Comparison of ENCODE assay signal across 18 mouse cellular contexts in genomic region chr12:56827808-56828384, GRCm38 (mm10).
A peak's percentile ranks its signal among the peaks of the same experiment; 100 is the strongest.
DNase-seq lines count a peak whose midpoint lies in the region; ATAC-seq and TF ChIP-seq lines count a peak whose summit lies in the region.
"Had no signal": no experiment of that assay in that cellular context is flagged by ENCODE, and none has a peak within 500 bp of the region (broad histone marks: within the 10 kb centered on the region; RNA-seq: fewer than 3 reads in every experiment).

No protein-coding gene starts in this region.

- no peak for TF ChIP-seq CTCF in lung, embryonic 14.5 days (IDR thresholded peaks at IDR 0.05; ENCODE audit: low read depth)
- no peak for TF ChIP-seq CTCF in lung, postnatal 0 days (IDR thresholded peaks at IDR 0.05)

- no peaks in the 10 kb centered on the region for H3K27me3 ChIP-seq in heart, embryonic 12.5 days (replicated peaks)
- H3K27me3 ChIP-seq in lung, embryonic 14.5 days (ENCODE audit: insufficient read depth, low read length): no peaks in the 10 kb centered on the region
- H3K27me3 ChIP-seq in lung, postnatal 0 days (replicated peaks; ENCODE audit: insufficient read depth, low read length): no peaks in the 10 kb centered on the region
- H3K27me3 ChIP-seq in limb, embryonic 13.5 days: peaks cover 20% of the 10 kb centered on the region
- no peaks in the 10 kb centered on the region for H3K27me3 ChIP-seq in midbrain, embryonic 14.5 days (ENCODE audit: control insufficient read depth, insufficient read depth, low read length)
- H3K27me3 ChIP-seq: embryonic facial prominence, embryonic 12.5 days; liver, embryonic 15.5 days had no signal

- no peak overlapping the region for H3K9ac ChIP-seq in heart, embryonic 12.5 days
- H3K9ac ChIP-seq in lung, embryonic 14.5 days: no peak overlapping the region
- no peak overlapping the region for H3K9ac ChIP-seq in lung, postnatal 0 days (replicated peaks; ENCODE audit: low read depth)
- H3K9ac ChIP-seq in limb, embryonic 13.5 days: no peak overlapping the region
- no peak overlapping the region for H3K9ac ChIP-seq in midbrain, embryonic 14.5 days (replicated peaks; ENCODE audit: low read length)
- H3K9ac ChIP-seq: embryonic facial prominence, embryonic 12.5 days; limb, embryonic 15.5 days; liver, embryonic 15.5 days had no signal

- H3K4me2 ChIP-seq in heart, embryonic 12.5 days: no peak overlapping the region
- no peak overlapping the region for H3K4me2 ChIP-seq in lung, embryonic 14.5 days
- H3K4me2 ChIP-seq in lung, postnatal 0 days (replicated peaks; ENCODE audit: low read depth, low read length): no peak overlapping the region
- no peak overlapping the region; the same call in 1 of the 2 replicates for H3K4me2 ChIP-seq in limb, embryonic 13.5 days (replicated peaks)
- no peak overlapping the region for H3K4me2 ChIP-seq in midbrain, embryonic 14.5 days (ENCODE audit: low read length)
- H3K4me2 ChIP-seq: embryonic facial prominence, embryonic 12.5 days; limb, embryonic 15.5 days; liver, embryonic 15.5 days had no signal

- H3K4me3 ChIP-seq in heart, embryonic 12.5 days: no peak overlapping the region
- no peak overlapping the region for H3K4me3 ChIP-seq in lung, embryonic 14.5 days (ENCODE audit: low read depth, low read length)
- H3K4me3 ChIP-seq in lung, postnatal 0 days (ENCODE audit: low read depth, low read length): no peak overlapping the region
- no peak overlapping the region for H3K4me3 ChIP-seq in limb, embryonic 13.5 days
- no peak overlapping the region for H3K4me3 ChIP-seq in midbrain, embryonic 14.5 days (replicated peaks; ENCODE audit: low read depth, low read length)
- H3K4me3 ChIP-seq: embryonic facial prominence, embryonic 12.5 days; limb, embryonic 15.5 days; liver, embryonic 15.5 days had no signal

- TF ChIP-seq EP300 in lung, postnatal 0 days (IDR thresholded peaks at IDR 0.05): no peak

- 92% methylated on average over 8 of the region's 8 CpGs for WGBS in heart, embryonic 12.5 days
- 57% methylated on average over 8 of the region's 8 CpGs for WGBS in lung, embryonic 14.5 days
- WGBS in lung, postnatal 0 days: 57% methylated on average over 8 of the region's 8 CpGs
- WGBS in limb, embryonic 13.5 days: 23% methylated on average over 8 of the region's 8 CpGs
- WGBS in midbrain, embryonic 14.5 days: 71% methylated on average over 8 of the region's 8 CpGs

- no peaks in the 10 kb centered on the region for H3K9me3 ChIP-seq in heart, embryonic 12.5 days (replicated peaks)
- H3K9me3 ChIP-seq in lung, embryonic 14.5 days (ENCODE audit: low read depth, low read length): no peaks in the 10 kb centered on the region
- H3K9me3 ChIP-seq in lung, postnatal 0 days (ENCODE audit: low read length): no peaks in the 10 kb centered on the region
- no peaks in the 10 kb centered on the region for H3K9me3 ChIP-seq in limb, embryonic 13.5 days
- H3K9me3 ChIP-seq in midbrain, embryonic 14.5 days (ENCODE audit: control insufficient read depth, low read length): no peaks in the 10 kb centered on the region
- H3K9me3 ChIP-seq: embryonic facial prominence, embryonic 12.5 days; G1E; limb, embryonic 15.5 days; liver, embryonic 15.5 days had no signal

- H3K27ac ChIP-seq in heart, embryonic 12.5 days (ENCODE audit: poor library complexity, severe bottlenecking): no peak overlapping the region
- no peak overlapping the region for H3K27ac ChIP-seq in lung, embryonic 14.5 days (ENCODE audit: low read depth)
- no peak overlapping the region for H3K27ac ChIP-seq in lung, postnatal 0 days (ENCODE audit: low read length)
- no peak overlapping the region for H3K27ac ChIP-seq in limb, embryonic 13.5 days
- H3K27ac ChIP-seq in midbrain, embryonic 14.5 days (replicated peaks; ENCODE audit: low read depth, low read length): no peak overlapping the region
- H3K27ac ChIP-seq: embryonic facial prominence, embryonic 12.5 days; limb, embryonic 15.5 days; liver, embryonic 15.5 days had no signal

- no peak for ATAC-seq in heart, embryonic 12.5 days (ENCODE audit: insufficient number of reproducible peaks, low FRiP score)
- peak; percentile 38; the same call in 1 of the 2 replicates for ATAC-seq in lung, embryonic 14.5 days (ENCODE audit: insufficient read depth)
- ATAC-seq in lung, postnatal 0 days: no peak
- ATAC-seq in limb, embryonic 13.5 days (ENCODE audit: low FRiP score, low read depth): peak; percentile 59
- ATAC-seq in midbrain, embryonic 14.5 days (ENCODE audit: low FRiP score, low TSS enrichment): no peak
- ATAC-seq: activated CD4-positive, CD25-positive, alpha-beta regulatory T cell, adult 4 months; forebrain, embryonic 16.5 days had no signal

- peak; percentile 61 for DNase-seq in heart, adult 11 months
- peak; percentile 27 for DNase-seq in lung, embryonic 14.5 days
- no peak for DNase-seq in lung, postnatal 0 days (ENCODE audit: low spot score)
- no peak for DNase-seq in thymus, postnatal 4 days
- no peak for DNase-seq in midbrain, embryonic 14.5 days
- DNase-seq: adrenal gland, postnatal 10 days; cerebellum, adult 9-10 months; gastrocnemius, postnatal 25 days; lung, postnatal 14 days; right cerebral cortex, postnatal 25 days had no signal

- peaks cover 6% of the 10 kb centered on the region; the same call in 1 of the 2 replicates for H3K4me1 ChIP-seq in heart, embryonic 12.5 days (replicated peaks)
- H3K4me1 ChIP-seq in lung, embryonic 14.5 days (ENCODE audit: insufficient read depth): peaks cover 12% of the 10 kb centered on the region; the same call in 1 of the 2 replicates
- H3K4me1 ChIP-seq in lung, postnatal 0 days (ENCODE audit: insufficient read depth, low read depth, low read length): no peaks in the 10 kb centered on the region
- peaks cover 40% of the 10 kb centered on the region for H3K4me1 ChIP-seq in limb, embryonic 13.5 days
- H3K4me1 ChIP-seq in midbrain, embryonic 14.5 days (ENCODE audit: control insufficient read depth, insufficient read depth, low read length): peaks cover 9% of the 10 kb centered on the region
- H3K4me1 ChIP-seq: liver, embryonic 15.5 days had no signal

- no peaks in the 10 kb centered on the region for H3K36me3 ChIP-seq in heart, embryonic 12.5 days
- H3K36me3 ChIP-seq in lung, embryonic 14.5 days (ENCODE audit: insufficient read depth): no peaks in the 10 kb centered on the region
- H3K36me3 ChIP-seq in lung, postnatal 0 days (ENCODE audit: insufficient read depth, low read length): no peaks in the 10 kb centered on the region
- H3K36me3 ChIP-seq in limb, embryonic 13.5 days: no peaks in the 10 kb centered on the region
- no peaks in the 10 kb centered on the region for H3K36me3 ChIP-seq in midbrain, embryonic 14.5 days (ENCODE audit: control insufficient read depth, insufficient read depth, low read length)
- H3K36me3 ChIP-seq: embryonic facial prominence, embryonic 12.5 days; G1E; limb, embryonic 15.5 days; liver, embryonic 15.5 days had no signal

Comparison
In these comparisons a context has a peak if more than half of its experiments do, and no peak if none do; other contexts are left out.
1. DNase-seq: peak in heart, adult 11 months (single experiment) and lung, embryonic 14.5 days (single experiment); none in lung, postnatal 0 days (single experiment), thymus, postnatal 4 days (single experiment) and midbrain, embryonic 14.5 days (single experiment).
2. ATAC-seq: peak in lung, embryonic 14.5 days (single experiment) and limb, embryonic 13.5 days (single experiment); none in heart, embryonic 12.5 days (single experiment), lung, postnatal 0 days (single experiment) and midbrain, embryonic 14.5 days (single experiment).